Mouse (Mus musculus): Measurements from ENCODE around the gene Zbtb40.

- TF ChIP-seq CTCF (IDR thresholded peaks at IDR 0.05; ENCODE audit: borderline replicate concordance, control insufficient read depth, extremely low read depth, insufficient read depth, low read length, poor library complexity) (no peak), POLR2A (IDR thresholded peaks at IDR 0.05; ENCODE audit: control insufficient read depth, extremely low read depth, insufficient read depth, low read length, poor library complexity) (no peak)
Measured at GRCm38 (mm10) chr4:136934746-136935613, 113.6 kb downstream of the Zbtb40 start.

Measured in thymus, adult 2 months (tissue).